Mouse (Mus musculus): Measurements from ENCODE around the gene Paqr7.
A peak's percentile ranks its signal among the peaks of the same experiment; 100 is the strongest.

The Paqr7 gene

GRCm38 (mm10) chr4:134535787-134536151 lies 39.3 kb downstream of the Paqr7 start:
- no peak for DNase-seq (ENCODE audit: low spot score)

- DNase-seq (ENCODE audit: low spot score) = no peak
Measured at GRCm38 (mm10) chr4:134538997-134539580, 42.6 kb downstream of the Paqr7 start.

GRCm38 (mm10) chr4:134542726-134543125 lies 46.2 kb downstream of the Paqr7 start:
- DNase-seq (ENCODE audit: low spot score) = no peak

- peak; percentile 95 for DNase-seq (ENCODE audit: low spot score)
Measured at GRCm38 (mm10) chr4:134543261-134543660, 46.8 kb downstream of the Paqr7 start.

GRCm38 (mm10) chr4:134546814-134547705 lies 50.6 kb downstream of the Paqr7 start:
- no peak for DNase-seq (ENCODE audit: low spot score)

GRCm38 (mm10) chr4:134548169-134548938 lies 51.9 kb downstream of the Paqr7 start:
- no peak for DNase-seq (ENCODE audit: low spot score)

- no peak for DNase-seq (ENCODE audit: low spot score)
Measured at GRCm38 (mm10) chr4:134549899-134550298, 53.4 kb downstream of the Paqr7 start.

- peak; percentile 50 for DNase-seq (ENCODE audit: low spot score)
Measured at GRCm38 (mm10) chr4:134551494-134552316, 55.2 kb downstream of the Paqr7 start, which contains the start of gene Selenon. TSS of gene Selenon (minus strand) at chr4:134552166.

- no peak for DNase-seq (ENCODE audit: low spot score)
Measured at GRCm38 (mm10) chr4:134553631-134554030, 57.1 kb downstream of the Paqr7 start.

GRCm38 (mm10) chr4:134555956-134556580 lies 59.6 kb downstream of the Paqr7 start:
- no peak for DNase-seq (ENCODE audit: low spot score)

GRCm38 (mm10) chr4:134557626-134558249 lies 61.2 kb downstream of the Paqr7 start:
- no peak for DNase-seq (ENCODE audit: low spot score)

GRCm38 (mm10) chr4:134558570-134559113 lies 62.1 kb downstream of the Paqr7 start:
- DNase-seq (ENCODE audit: low spot score) = no peak

- no peak for DNase-seq (ENCODE audit: low spot score)
Measured at GRCm38 (mm10) chr4:134559154-134559553, 62.7 kb downstream of the Paqr7 start.
